Mouse (Mus musculus): ENCODE data around the gene Ncoa3. TPM values are rescaled to one million over a fixed set of nuclear protein-coding genes. Genes with fewer than 3 reads are reported as not detected.

The Ncoa3 gene
- polyA plus RNA-seq, 1 experiment from 2014 or later = 14.7 TPM

GRCm38 (mm10) chr2:166097443-166098291 lies 105.2 kb downstream of the Ncoa3 start:
- ATAC-seq (ENCODE audit: insufficient number of reproducible peaks, insufficient read depth, low FRiP score, low TSS enrichment, low read depth) = no peak
- H3K36me3 ChIP-seq = peaks cover 64% of the 10 kb centered on the region
- H3K9me3 ChIP-seq = no peaks in the 10 kb centered on the region
- 66% methylated on average over 18 of the region's 18 CpGs for WGBS
- H3K27me3 ChIP-seq = no peaks in the 10 kb centered on the region
- H3K27ac ChIP-seq = peak overlapping the region; percentile 48; the same call in 1 of the 2 replicates
- H3K4me2 ChIP-seq = no peak overlapping the region
- H3K4me1 ChIP-seq = peaks cover 17% of the 10 kb centered on the region
- H3K4me3 ChIP-seq = no peak overlapping the region
- 0 out of 2 replicates have a peak overlapping the region, but pooled peaks have one; percentile 27 for H3K9ac ChIP-seq

GRCm38 (mm10) chr2:166098292-166098933 lies 106.0 kb downstream of the Ncoa3 start:
- Histone ChIP-seq H3K27me3 (no peaks in the 10 kb centered on the region), H3K4me2 (no peak overlapping the region), H3K27ac (peak overlapping the region; percentile 48; the same call in 1 of the 2 replicates), H3K9me3 (no peaks in the 10 kb centered on the region), H3K9ac (0 out of 2 replicates have a peak overlapping the region, but pooled peaks have one; percentile 27), H3K4me3 (no peak overlapping the region), H3K36me3 (peaks cover 63% of the 10 kb centered on the region), H3K4me1 (peaks cover 24% of the 10 kb centered on the region)
- 61% methylated on average over 15 of the region's 15 CpGs for WGBS
- ATAC-seq (ENCODE audit: insufficient number of reproducible peaks, insufficient read depth, low FRiP score, low TSS enrichment, low read depth) = no peak

DNA sequence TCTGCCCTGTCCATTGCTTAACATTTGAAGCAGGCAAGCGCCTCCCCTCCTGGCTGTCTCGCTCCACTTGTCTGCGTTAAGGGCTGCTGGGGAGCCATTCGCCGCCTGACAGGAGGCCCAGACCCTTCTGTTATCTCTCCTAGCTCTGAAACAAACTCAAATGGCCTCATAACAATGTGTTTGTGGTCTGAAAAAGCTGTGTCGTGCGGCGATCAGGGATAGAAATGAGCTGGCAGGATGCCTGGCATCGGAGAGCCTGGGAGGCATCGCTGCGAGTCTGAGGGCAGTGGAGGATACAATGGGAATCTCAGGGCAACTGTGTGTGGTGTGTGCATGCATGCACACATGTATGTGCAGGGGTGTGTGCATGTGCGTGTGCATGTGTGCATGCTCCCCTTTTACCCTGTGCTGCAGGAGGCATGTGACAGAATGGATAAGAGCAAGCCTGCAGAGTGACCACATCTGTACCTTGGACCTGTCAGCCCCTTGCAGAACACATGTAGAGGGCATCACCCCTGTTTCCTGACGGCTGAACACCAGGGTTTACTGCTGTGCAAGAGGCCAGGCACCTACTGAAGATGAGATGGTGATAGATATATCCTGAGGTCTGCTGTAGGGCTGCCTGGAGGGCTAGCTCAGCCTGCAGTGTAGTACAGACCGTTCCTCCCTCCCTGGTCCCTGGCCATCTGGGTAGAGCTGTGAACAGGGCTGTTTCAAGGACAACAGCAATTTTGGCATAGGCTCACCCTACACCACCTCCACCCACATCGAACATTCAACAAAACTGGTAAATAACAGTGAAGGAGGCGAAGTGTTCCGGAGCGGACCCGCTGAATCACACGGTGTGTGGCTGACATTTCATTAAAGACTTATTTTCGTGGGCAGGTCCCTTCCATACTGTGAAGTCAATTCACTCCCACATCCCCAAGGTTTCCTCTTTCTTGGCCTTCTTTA lies 108.2 kb downstream of the Ncoa3 start:
- H3K4me1 ChIP-seq = peaks cover 30% of the 10 kb centered on the region
- H3K36me3 ChIP-seq = peaks cover 44% of the 10 kb centered on the region
- no peaks in the 10 kb centered on the region for H3K9me3 ChIP-seq
- no peaks in the 10 kb centered on the region for H3K27me3 ChIP-seq
- no peak for ATAC-seq (ENCODE audit: insufficient number of reproducible peaks, insufficient read depth, low FRiP score, low TSS enrichment, low read depth)
- WGBS = 89% methylated on average over 21 of the region's 21 CpGs
- no peak overlapping the region for H3K4me2 ChIP-seq
- H3K27ac ChIP-seq = no peak overlapping the region
- H3K9ac ChIP-seq = no peak overlapping the region
- no peak overlapping the region for H3K4me3 ChIP-seq

- no peak overlapping the region for H3K4me2 ChIP-seq
- no peak for ATAC-seq (ENCODE audit: insufficient number of reproducible peaks, insufficient read depth, low FRiP score, low TSS enrichment, low read depth)
- peaks cover 45% of the 10 kb centered on the region for H3K36me3 ChIP-seq
- no peak overlapping the region for H3K9ac ChIP-seq
- 0 out of 2 replicates have a peak overlapping the region, but pooled peaks have one; percentile 55 for H3K27ac ChIP-seq
- peaks cover 41% of the 10 kb centered on the region for H3K4me1 ChIP-seq
- H3K4me3 ChIP-seq = no peak overlapping the region
- H3K9me3 ChIP-seq = no peaks in the 10 kb centered on the region
- 61% methylated on average over 7 of the region's 7 CpGs for WGBS
- no peaks in the 10 kb centered on the region for H3K27me3 ChIP-seq
Measured at GRCm38 (mm10) chr2:166102893-166103292, 110.5 kb downstream of the Ncoa3 start.

- 79% methylated on average over 9 of the region's 9 CpGs for WGBS
- Histone ChIP-seq H3K9ac (no peak overlapping the region), H3K4me1 (peaks cover 36% of the 10 kb centered on the region), H3K4me2 (no peak overlapping the region), H3K36me3 (peaks cover 54% of the 10 kb centered on the region), H3K9me3 (no peaks in the 10 kb centered on the region), H3K27me3 (no peaks in the 10 kb centered on the region), H3K4me3 (no peak overlapping the region), H3K27ac (peak overlapping the region; percentile 28; the same call in 1 of the 2 replicates)
- ATAC-seq (ENCODE audit: insufficient number of reproducible peaks, insufficient read depth, low FRiP score, low TSS enrichment, low read depth) = no peak
Measured at GRCm38 (mm10) chr2:166105911-166106310, 113.5 kb downstream of the Ncoa3 start.

DNA sequence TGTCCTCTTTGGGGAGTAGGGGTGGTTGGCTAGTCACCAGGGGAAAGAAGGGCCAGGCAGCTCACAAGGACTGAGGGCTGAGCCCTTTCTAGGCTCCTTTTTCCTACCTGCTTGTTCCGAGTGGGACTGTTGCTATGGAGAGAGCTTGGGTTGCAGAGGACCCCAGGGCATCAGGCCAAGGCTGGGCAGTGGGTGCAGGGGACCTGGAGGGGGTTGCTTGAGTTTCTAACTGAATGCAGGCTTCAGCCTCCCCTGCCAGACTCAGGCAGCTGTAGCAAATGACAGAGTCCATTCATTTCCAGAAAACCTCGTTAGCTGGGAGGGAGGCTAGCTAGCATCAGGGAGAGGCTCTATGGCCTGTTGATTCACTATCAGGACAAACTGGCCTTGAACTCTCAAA lies 114.2 kb downstream of the Ncoa3 start:
- 45% methylated on average over 2 of the region's 2 CpGs for WGBS
- no peak for ATAC-seq (ENCODE audit: insufficient number of reproducible peaks, insufficient read depth, low FRiP score, low TSS enrichment, low read depth)
- Histone ChIP-seq H3K36me3 (peaks cover 56% of the 10 kb centered on the region), H3K27ac (0 out of 2 replicates have a peak overlapping the region, but pooled peaks have one; percentile 28), H3K4me1 (peaks cover 36% of the 10 kb centered on the region), H3K9ac (no peak overlapping the region), H3K4me3 (no peak overlapping the region), H3K9me3 (no peaks in the 10 kb centered on the region), H3K4me2 (no peak overlapping the region), H3K27me3 (no peaks in the 10 kb centered on the region)

- Histone ChIP-seq H3K9ac (no peak overlapping the region), H3K27me3 (no peaks in the 10 kb centered on the region), H3K4me1 (peaks cover 29% of the 10 kb centered on the region), H3K27ac (no peak overlapping the region), H3K36me3 (peaks cover 56% of the 10 kb centered on the region), H3K4me2 (no peak overlapping the region), H3K4me3 (no peak overlapping the region), H3K9me3 (no peaks in the 10 kb centered on the region)
- WGBS = 89% methylated on average over 5 of the region's 5 CpGs
- no peak for ATAC-seq (ENCODE audit: insufficient number of reproducible peaks, insufficient read depth, low FRiP score, low TSS enrichment, low read depth)
Measured at GRCm38 (mm10) chr2:166107911-166108310, 115.5 kb downstream of the Ncoa3 start.

GRCm38 (mm10) chr2:166108326-166108725 lies 115.9 kb downstream of the Ncoa3 start:
- H3K4me3 ChIP-seq = no peak overlapping the region
- no peak overlapping the region for H3K27ac ChIP-seq
- H3K27me3 ChIP-seq = no peaks in the 10 kb centered on the region
- H3K36me3 ChIP-seq = peaks cover 56% of the 10 kb centered on the region
- no peak for ATAC-seq (ENCODE audit: insufficient number of reproducible peaks, insufficient read depth, low FRiP score, low TSS enrichment, low read depth)
- peaks cover 28% of the 10 kb centered on the region for H3K4me1 ChIP-seq
- no peak overlapping the region for H3K4me2 ChIP-seq
- 22% methylated on average over 4 of the region's 4 CpGs for WGBS
- H3K9me3 ChIP-seq = no peaks in the 10 kb centered on the region
- H3K9ac ChIP-seq = no peak overlapping the region

- Histone ChIP-seq H3K27ac (no peak overlapping the region), H3K4me2 (no peak overlapping the region), H3K4me1 (peaks cover 25% of the 10 kb centered on the region), H3K36me3 (peaks cover 64% of the 10 kb centered on the region), H3K9me3 (no peaks in the 10 kb centered on the region), H3K9ac (no peak overlapping the region), H3K4me3 (no peak overlapping the region), H3K27me3 (no peaks in the 10 kb centered on the region)
- WGBS = 84% methylated on average over 8 of the region's 8 CpGs
- ATAC-seq (ENCODE audit: insufficient number of reproducible peaks, insufficient read depth, low FRiP score, low TSS enrichment, low read depth) = no peak
Measured at GRCm38 (mm10) chr2:166110764-166111163, 118.3 kb downstream of the Ncoa3 start.

GRCm38 (mm10) chr2:166111238-166111637 lies 118.8 kb downstream of the Ncoa3 start:
- Histone ChIP-seq H3K9ac (no peak overlapping the region), H3K4me3 (no peak overlapping the region), H3K36me3 (peaks cover 64% of the 10 kb centered on the region), H3K4me2 (no peak overlapping the region), H3K27me3 (no peaks in the 10 kb centered on the region), H3K4me1 (peaks cover 25% of the 10 kb centered on the region), H3K27ac (no peak overlapping the region), H3K9me3 (no peaks in the 10 kb centered on the region)
- ATAC-seq (ENCODE audit: insufficient number of reproducible peaks, insufficient read depth, low FRiP score, low TSS enrichment, low read depth) = no peak
- 85% methylated on average over 2 of the region's 2 CpGs for WGBS

- 70% methylated on average over 10 of the region's 10 CpGs for WGBS
- H3K27me3 ChIP-seq = no peaks in the 10 kb centered on the region
- no peak overlapping the region for H3K4me2 ChIP-seq
- no peak for ATAC-seq (ENCODE audit: insufficient number of reproducible peaks, insufficient read depth, low FRiP score, low TSS enrichment, low read depth)
- H3K9me3 ChIP-seq = no peaks in the 10 kb centered on the region
- peaks cover 19% of the 10 kb centered on the region for H3K4me1 ChIP-seq
- peaks cover 64% of the 10 kb centered on the region for H3K36me3 ChIP-seq
- H3K9ac ChIP-seq = no peak overlapping the region
- H3K4me3 ChIP-seq = no peak overlapping the region
- H3K27ac ChIP-seq = no peak overlapping the region
Measured at GRCm38 (mm10) chr2:166111831-166112250, 119.4 kb downstream of the Ncoa3 start.

Measured in embryonic facial prominence, embryonic 13.5 days (tissue).